Mouse (Mus musculus): ENCODE results near the gene 4933427D14Rik.
A peak's percentile ranks its signal among the peaks of the same experiment; 100 is the strongest.
"Not testable (repeated sequence)": the region's sequence is repeated elsewhere in the genome, so short reads cannot be mapped to it uniquely, and the experiment has no call there.

4933427D14Rik gene

DNA sequence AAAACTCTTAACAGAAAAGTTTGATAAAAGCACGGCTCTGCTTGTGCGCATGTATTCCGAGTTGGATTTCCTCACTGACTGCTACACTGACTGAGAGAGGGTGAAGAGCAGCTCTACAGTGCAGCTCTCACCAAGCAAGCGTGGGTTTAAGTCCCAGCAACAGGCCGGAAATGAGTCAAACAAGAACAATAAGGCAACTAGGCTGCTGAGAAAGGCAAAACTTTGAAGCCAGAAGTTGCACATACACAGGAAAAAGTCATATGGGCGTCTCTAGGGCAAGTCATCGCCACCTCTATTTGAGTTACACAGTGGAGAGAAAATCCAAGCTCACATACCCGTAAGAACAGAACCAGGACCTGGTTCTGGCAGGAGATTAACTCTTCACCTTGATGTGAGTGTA lies 10.8 kb downstream of the 4933427D14Rik start:
- no peak for DNase-seq

- no peak for DNase-seq
Measured at GRCm38 (mm10) chr11:72194259-72194658, 13.0 kb downstream of the 4933427D14Rik start.

- no peak for DNase-seq
Measured at GRCm38 (mm10) chr11:72190857-72191256, 16.4 kb downstream of the 4933427D14Rik start.

DNA sequence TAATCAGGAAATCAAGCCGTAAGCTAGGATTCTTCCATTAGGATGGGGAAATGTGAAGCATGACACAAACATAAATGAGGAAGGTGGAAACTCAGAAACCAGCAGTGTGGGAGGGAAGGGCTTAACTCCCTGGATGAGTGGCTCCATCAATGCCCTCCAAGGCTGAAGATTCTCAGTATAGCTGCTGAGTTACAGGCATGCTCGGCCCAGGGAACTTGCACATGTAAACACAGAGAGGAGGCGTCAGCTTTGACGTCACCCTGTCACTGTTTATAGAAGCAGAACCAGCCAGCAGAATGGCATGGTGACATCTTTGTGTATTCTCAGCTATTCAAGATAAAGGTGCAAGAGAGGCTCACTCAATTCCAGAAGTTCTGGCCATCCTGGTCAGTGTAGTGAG lies 23.0 kb downstream of the 4933427D14Rik start:
- peak; percentile 21 for DNase-seq

DNA sequence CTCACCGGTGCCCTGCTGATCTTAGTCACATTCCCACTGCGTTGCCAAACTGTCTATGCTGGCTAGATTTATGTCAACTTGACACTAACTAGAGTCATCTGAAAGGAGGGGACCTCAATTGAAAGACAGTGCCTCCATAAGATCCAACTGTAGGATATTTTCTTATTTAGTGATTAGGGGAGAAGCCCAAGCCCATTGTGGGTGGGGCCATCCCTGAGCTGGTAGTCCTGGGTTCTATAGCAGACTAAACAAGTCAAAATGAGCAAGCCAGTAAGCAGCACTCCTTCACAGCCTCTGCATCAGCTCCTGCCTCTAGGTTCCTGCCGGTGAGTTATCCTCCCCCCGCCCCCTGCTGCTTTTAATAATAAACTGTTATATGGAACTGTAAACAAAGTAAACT lies 26.1 kb downstream of the 4933427D14Rik start:
- DNase-seq = no peak

DNA sequence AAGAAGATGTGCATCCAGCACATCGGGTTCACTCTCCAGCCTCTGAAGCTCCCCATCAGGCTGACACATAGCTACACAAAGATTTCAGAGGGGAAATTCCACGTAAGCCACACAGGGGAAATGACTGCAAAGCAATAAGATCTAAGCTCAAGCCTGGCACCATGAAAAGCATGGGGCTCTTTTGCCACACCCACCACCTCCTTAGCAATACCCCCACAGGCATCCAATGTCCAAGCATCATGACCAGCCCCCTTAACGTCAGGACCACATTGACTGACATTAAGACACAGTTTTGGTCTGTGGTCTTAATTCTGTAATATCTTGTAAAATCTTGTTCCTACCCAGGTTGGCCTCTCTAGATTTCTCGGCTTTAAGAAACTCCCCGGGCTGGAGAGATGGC lies 26.7 kb downstream of the 4933427D14Rik start:
- no peak for DNase-seq

DNA sequence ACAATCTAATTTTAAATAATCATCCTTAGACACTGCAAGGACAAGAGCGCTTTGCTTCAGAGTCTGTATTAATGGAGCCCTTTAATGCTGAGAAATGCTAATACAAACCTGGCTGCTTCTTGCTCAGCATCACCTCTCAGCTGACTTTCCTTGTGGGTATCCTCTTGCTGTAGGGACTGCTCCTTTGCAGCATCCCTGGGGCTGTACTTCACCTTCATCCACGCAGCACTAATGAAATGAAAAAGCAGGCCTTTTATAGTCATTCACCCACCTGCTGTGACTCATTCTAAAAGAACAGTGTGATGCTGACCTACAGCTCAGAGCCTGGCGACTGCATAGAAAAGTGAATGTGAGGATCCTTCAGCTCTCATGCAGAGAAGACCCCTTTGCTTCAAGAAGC lies 30.7 kb downstream of the 4933427D14Rik start:
- no peak for DNase-seq

- no peak for DNase-seq
Measured at GRCm38 (mm10) chr11:72175966-72176365, 31.3 kb downstream of the 4933427D14Rik start.

GRCm38 (mm10) chr11:72174721-72175120 lies 32.5 kb downstream of the 4933427D14Rik start:
- DNase-seq = no peak

DNA sequence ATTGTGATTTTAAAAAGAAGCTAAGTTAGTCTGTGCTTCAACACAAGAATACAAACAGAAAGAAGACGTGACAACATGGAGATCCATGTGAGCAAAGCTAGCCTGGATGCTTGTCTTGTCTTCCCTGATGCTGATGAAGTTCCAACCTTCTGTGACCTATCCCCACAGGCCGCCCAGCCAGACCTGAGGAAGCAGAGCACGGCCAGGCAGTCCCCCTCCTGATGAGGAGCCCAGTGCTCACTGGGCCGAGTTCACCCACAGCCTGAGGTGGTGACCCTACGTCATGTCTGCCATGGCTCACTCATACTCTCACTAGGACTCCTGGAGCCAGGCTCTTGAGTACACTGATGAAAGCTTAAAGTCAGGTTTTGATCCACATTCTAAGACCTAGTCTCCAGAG lies 33.8 kb downstream of the 4933427D14Rik start:
- no peak for DNase-seq

DNA sequence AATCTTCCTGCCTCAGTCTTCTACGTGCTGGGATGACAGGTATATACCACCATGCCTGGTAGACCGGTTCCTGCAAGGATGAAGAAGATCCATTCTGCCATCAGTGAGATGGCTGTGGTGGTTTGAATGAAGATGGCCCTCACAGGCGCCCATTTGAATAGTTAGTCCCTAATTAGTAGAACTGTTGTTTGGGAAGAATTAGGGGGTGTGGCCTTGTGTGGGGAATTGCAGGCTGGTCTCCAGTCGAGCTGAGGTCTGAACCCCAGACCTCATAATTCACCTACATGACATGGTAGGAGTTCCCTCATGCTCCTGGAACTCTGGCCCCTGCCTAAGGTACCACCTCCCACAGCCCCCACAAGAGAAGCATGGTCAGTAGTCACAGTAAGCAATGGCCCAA lies 35.4 kb downstream of the 4933427D14Rik start:
- DNase-seq = not testable (repeated sequence)

- DNase-seq = no peak
Measured at GRCm38 (mm10) chr11:72169871-72170270, 37.4 kb downstream of the 4933427D14Rik start.

GRCm38 (mm10) chr11:72163198-72163597 lies 44.1 kb downstream of the 4933427D14Rik start:
- no peak for DNase-seq

- DNase-seq = no peak
Measured at GRCm38 (mm10) chr11:72156624-72157023, 50.6 kb downstream of the 4933427D14Rik start.

GRCm38 (mm10) chr11:72155981-72156428 lies 51.3 kb downstream of the 4933427D14Rik start:
- DNase-seq = no peak

GRCm38 (mm10) chr11:72155186-72155980 lies 51.9 kb downstream of the 4933427D14Rik start:
- no peak for DNase-seq

DNA sequence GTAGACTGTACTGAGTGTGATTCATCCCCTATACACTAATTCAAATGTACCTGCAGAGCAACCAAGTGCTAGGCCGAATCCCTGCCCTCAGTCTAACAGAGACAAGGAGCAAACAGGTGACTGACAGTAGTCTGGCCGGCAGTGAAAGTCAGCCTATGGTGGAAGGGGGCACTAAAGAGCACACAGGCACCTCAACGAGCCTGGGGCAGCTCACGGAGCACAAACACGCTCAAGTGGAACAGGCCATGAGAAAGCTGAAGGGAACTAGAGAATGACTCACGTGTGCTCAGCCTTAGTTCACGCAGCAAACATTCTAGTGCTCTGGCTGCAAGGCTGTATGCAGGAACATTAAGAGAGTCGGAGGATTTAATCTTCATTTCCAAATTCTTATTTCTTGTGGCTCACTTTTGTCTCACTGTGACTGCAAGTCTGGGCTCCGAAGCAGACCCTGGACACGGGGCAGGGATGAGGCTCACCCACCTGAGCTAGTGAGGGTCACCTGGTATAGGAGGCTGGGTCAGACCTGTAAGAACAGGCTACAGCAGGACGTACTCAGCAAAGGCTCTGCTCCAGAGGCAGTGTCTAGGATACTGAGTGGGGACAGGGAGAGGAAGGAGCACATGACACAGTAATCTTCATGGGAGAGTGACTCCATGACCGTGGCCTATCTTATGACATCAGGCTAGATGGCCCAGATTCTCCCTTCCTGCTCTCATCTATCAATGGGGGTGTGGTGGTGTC lies 54.0 kb downstream of the 4933427D14Rik start:
- DNase-seq = peak; percentile 35

DNA sequence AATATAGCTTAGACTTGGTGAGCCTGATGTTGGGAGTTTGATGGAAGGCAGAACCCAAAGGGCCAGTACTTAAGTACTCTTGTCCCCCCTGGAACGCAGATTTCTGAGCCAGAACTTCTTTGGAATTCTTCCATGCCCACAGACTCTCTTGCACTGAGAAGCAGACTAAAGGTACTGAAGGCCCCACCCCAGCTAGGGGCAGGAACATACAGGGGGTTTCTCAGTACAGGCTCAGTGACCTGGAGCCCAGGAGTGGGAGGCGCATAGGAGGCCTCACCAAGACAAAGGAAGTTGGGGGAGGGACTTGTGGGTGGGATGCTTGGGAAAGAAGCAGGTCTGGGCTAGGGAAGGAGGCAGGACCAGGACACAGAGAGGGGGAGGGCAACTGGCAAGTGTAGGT lies 56.1 kb downstream of the 4933427D14Rik start:
- DNase-seq = peak; percentile 52

- no peak for DNase-seq
Measured at GRCm38 (mm10) chr11:72147910-72148309, 59.3 kb downstream of the 4933427D14Rik start.

GRCm38 (mm10) chr11:72145877-72146248 lies 61.4 kb downstream of the 4933427D14Rik start:
- DNase-seq = no peak

GRCm38 (mm10) chr11:72145182-72145876 lies 61.9 kb downstream of the 4933427D14Rik start:
- DNase-seq = peak; percentile 67

DNA sequence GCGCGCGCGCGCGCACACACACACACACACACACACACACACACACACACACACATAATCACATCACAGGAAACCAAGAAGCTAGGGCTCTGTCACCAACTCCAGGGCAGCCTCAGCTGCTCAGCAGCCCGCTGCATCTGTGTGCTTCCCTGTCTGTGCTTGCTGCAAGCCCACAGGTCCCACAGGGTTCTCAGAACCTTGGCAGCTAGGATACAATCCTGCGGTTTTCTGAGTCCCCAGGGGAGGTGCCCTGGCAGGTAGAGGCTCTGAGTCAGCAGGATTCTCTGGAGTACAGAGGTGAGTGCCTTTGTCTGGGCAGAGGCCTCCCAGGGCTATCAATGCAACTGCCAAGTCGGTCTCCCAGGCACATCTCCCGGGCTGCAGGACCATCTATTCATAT lies 64.4 kb downstream of the 4933427D14Rik start:
- peak; percentile 62 for DNase-seq

DNA sequence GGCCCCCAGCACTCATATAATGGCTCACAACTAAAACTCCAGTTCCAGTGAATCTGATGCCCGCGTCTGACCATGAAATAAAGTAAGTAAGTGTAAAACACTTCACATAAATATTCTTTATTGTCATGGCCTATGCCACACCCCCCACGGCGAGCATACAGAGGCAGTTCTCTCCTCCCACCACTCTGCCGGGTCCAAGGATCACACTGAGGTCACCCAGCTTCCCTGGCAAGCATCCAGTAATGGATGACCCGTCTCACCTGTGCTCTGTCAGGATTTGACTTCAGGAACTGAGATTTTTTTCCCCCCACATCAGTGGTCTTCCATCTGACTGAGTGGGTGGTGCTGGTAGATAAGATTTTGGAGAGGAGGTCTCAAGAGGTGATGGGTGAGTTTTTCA lies 67.1 kb downstream of the 4933427D14Rik start:
- no peak for DNase-seq
